Comparison of ENCODE assay signal across 8 mouse cellular contexts in genomic region chr2:25356208-25357079, GRCm38 (mm10). TPM values are rescaled to one million over a fixed set of nuclear protein-coding genes. Genes with fewer than 3 reads are reported as not detected.
A peak's percentile ranks its signal among the peaks of the same experiment; 100 is the strongest.
DNase-seq lines count a peak whose midpoint lies in the region; ATAC-seq and TF ChIP-seq lines count a peak whose summit lies in the region.

Gene Dpp7, minus strand, starts transcription at chr2:25356359.

- WGBS in heart, embryonic 10.5 days = 6% methylated on average over 13 of the region's 13 CpGs
- WGBS in kidney, embryonic 15.5 days = 2% methylated on average over 13 of the region's 13 CpGs
- WGBS in limb, embryonic 15.5 days = 5% methylated on average over 13 of the region's 13 CpGs
- 3% methylated on average over 13 of the region's 13 CpGs for WGBS in midbrain, postnatal 0 days

- peak within 1 kb of the TSS; percentile 68 for H3K4me3 ChIP-seq in heart, embryonic 10.5 days
- H3K4me3 ChIP-seq in kidney, embryonic 15.5 days (replicated peaks) = peak within 1 kb of the TSS; percentile 61
- H3K4me3 ChIP-seq in limb, embryonic 15.5 days = peak within 1 kb of the TSS; percentile 56
- H3K4me3 ChIP-seq in midbrain, postnatal 0 days (ENCODE audit: low read depth, low read length) = peak within 1 kb of the TSS; percentile 46

- H3K9me3 ChIP-seq in heart, embryonic 10.5 days = no peaks in the 10 kb centered on the region
- H3K9me3 ChIP-seq in kidney, embryonic 15.5 days (replicated peaks) = no peaks in the 10 kb centered on the region
- no peaks in the 10 kb centered on the region for H3K9me3 ChIP-seq in limb, embryonic 15.5 days
- H3K9me3 ChIP-seq in midbrain, postnatal 0 days (ENCODE audit: low read length) = no peaks in the 10 kb centered on the region

- peak within 1 kb of the TSS; percentile 48 for H3K27ac ChIP-seq in heart, embryonic 10.5 days
- no peak within 1 kb of the TSS for H3K27ac ChIP-seq in kidney, embryonic 15.5 days
- H3K27ac ChIP-seq in limb, embryonic 15.5 days = no peak within 1 kb of the TSS
- H3K27ac ChIP-seq in midbrain, postnatal 0 days (ENCODE audit: low read depth, low read length) = no peak within 1 kb of the TSS

- peak within 1 kb of the TSS; percentile 51 for H3K9ac ChIP-seq in kidney, embryonic 15.5 days
- H3K9ac ChIP-seq in limb, embryonic 15.5 days = peak within 1 kb of the TSS; percentile 44
- peak within 1 kb of the TSS; percentile 62 for H3K9ac ChIP-seq in midbrain, postnatal 0 days (replicated peaks; ENCODE audit: low read length, poor library complexity, severe bottlenecking)

- peak within 1 kb of the TSS; percentile 92 for H3K4me2 ChIP-seq in kidney, embryonic 15.5 days
- H3K4me2 ChIP-seq in limb, embryonic 15.5 days = peak within 1 kb of the TSS; percentile 88
- H3K4me2 ChIP-seq in midbrain, postnatal 0 days (ENCODE audit: low read depth, low read length, poor library complexity, severe bottlenecking) = peak within 1 kb of the TSS; percentile 92

- TF ChIP-seq CTCF in brain, embryonic 14.5 days (IDR thresholded peaks at IDR 0.05; ENCODE audit: borderline replicate concordance, extremely low read depth, insufficient read depth, insufficient read length) = no peak
- TF ChIP-seq CTCF in midbrain, postnatal 0 days (IDR thresholded peaks at IDR 0.05) = no peak

- TF ChIP-seq POLR2A in brain, embryonic 14.5 days (IDR thresholded peaks at IDR 0.05; ENCODE audit: borderline replicate concordance, extremely low read depth, insufficient read depth, insufficient read length, poor library complexity, severe bottlenecking) = peak; percentile 28; the same call in 1 of the 2 replicates

- H3K36me3 ChIP-seq in heart, embryonic 10.5 days = peaks cover 27% of the 10 kb centered on the region
- H3K36me3 ChIP-seq in kidney, embryonic 15.5 days = peaks cover 19% of the 10 kb centered on the region
- peaks cover 25% of the 10 kb centered on the region for H3K36me3 ChIP-seq in limb, embryonic 15.5 days
- H3K36me3 ChIP-seq in midbrain, postnatal 0 days (ENCODE audit: insufficient read depth, low read length) = peaks cover 11% of the 10 kb centered on the region

- peak; percentile 84 for ATAC-seq in erythroblast, adult 5-6 weeks (replicated peaks; ENCODE audit: low FRiP score, poor library complexity, severe bottlenecking)
- ATAC-seq in kidney, embryonic 15.5 days (replicated peaks; ENCODE audit: low FRiP score) = peak; percentile 82
- ATAC-seq in limb, embryonic 15.5 days (ENCODE audit: insufficient number of reproducible peaks, low FRiP score, low TSS enrichment, low read depth) = peak; percentile 70
- peak; percentile 79 for ATAC-seq in midbrain, postnatal 0 days (ENCODE audit: low FRiP score)

- H3K27me3 ChIP-seq in heart, embryonic 10.5 days (ENCODE audit: insufficient read depth, poor library complexity, severe bottlenecking) = peaks cover 4% of the 10 kb centered on the region; the same call in 1 of the 2 replicates
- no peaks in the 10 kb centered on the region for H3K27me3 ChIP-seq in kidney, embryonic 15.5 days
- no peaks in the 10 kb centered on the region for H3K27me3 ChIP-seq in limb, embryonic 15.5 days
- no peaks in the 10 kb centered on the region for H3K27me3 ChIP-seq in midbrain, postnatal 0 days (ENCODE audit: insufficient read depth, low read length)

- peak; percentile 82 for DNase-seq in CD4-positive helper T cell, adult 2 months (ENCODE audit: low read depth, low spot score)
- DNase-seq in brain, embryonic 14.5 days (ENCODE audit: low read depth) = peak; percentile 93
- peak; percentile 94 for DNase-seq in heart, embryonic 10.5 days (ENCODE audit: low spot score)
- peak; percentile 89 for DNase-seq in midbrain, postnatal 0 days (ENCODE audit: low spot score)
- peak; percentile 64 to 89 for DNase-seq in spleen, postnatal 10 days (ENCODE audit: low spot score in 2 of 2)

- peaks cover 23% of the 10 kb centered on the region for H3K4me1 ChIP-seq in heart, embryonic 10.5 days
- H3K4me1 ChIP-seq in kidney, embryonic 15.5 days = peaks cover 24% of the 10 kb centered on the region
- H3K4me1 ChIP-seq in limb, embryonic 15.5 days = peaks cover 21% of the 10 kb centered on the region
- H3K4me1 ChIP-seq in midbrain, postnatal 0 days (ENCODE audit: insufficient read depth, low read length) = peaks cover 14% of the 10 kb centered on the region; the same call in 1 of the 2 replicates

RNA-seq across cellular contexts. Expression of gene Dpp7, which starts in this region (rescaled TPM):
- 35.3 and 57.1 TPM in 2 replicates for polyA plus RNA-seq in brain, embryonic 14.5 days (2012; rRNA removed)
- 13.3 TPM in 1 of 2 replicates, not detected in the other for total RNA-seq in erythroblast, adult 5-6 weeks (2015; ENCODE audit: low replicate concordance)
- 2.6 TPM in 1 of 2 replicates, not detected in the other for total RNA-seq in erythroblast, adult 5-6 weeks (2017; ENCODE audit: low replicate concordance)
- 12.9 and 19.1 TPM in 2 replicates for polyA plus RNA-seq in heart, embryonic 10.5 days (2016; fragmentation: Nextera tagmentation; extraction: Ambion mirVana)
- polyA plus RNA-seq in kidney, embryonic 15.5 days (2015; fragmentation: Nextera tagmentation; extraction: Ambion mirVana) = 23.4 TPM in 2 replicates
- polyA plus RNA-seq in limb, embryonic 15.5 days (2015; fragmentation: Nextera tagmentation; extraction: Ambion mirVana) = 24.0 and 25.1 TPM in 2 replicates
- 14.9 and 20.3 TPM in 2 replicates for total RNA-seq in midbrain, postnatal 0 days (2014; rRNA removed)
- polyA plus RNA-seq in midbrain, postnatal 0 days (2015; fragmentation: Nextera tagmentation; extraction: Ambion mirVana) = 22.7 and 26.2 TPM in 2 replicates
